Mouse (Mus musculus) CH12.LX (cell line): ENCODE results near the gene Pom121l2.

Experiments used
- CHD2 ChIP-seq: IDR thresholded peaks from 2 replicates; pipeline ENCODE4 v1.6.1; 2011; ENCODE audit warnings: low read length, improper control_type of control experiment
- CTCF ChIP-seq, 2 experiments: IDR thresholded peaks in 1 of 2; conservative IDR thresholded peaks in 1 of 2; 2 replicates each; pipeline ENCODE4 v1.5.1; 2011 to 2012; ENCODE audit warnings: low read depth in 2 of 2, low read length in 2 of 2, improper control_type of control experiment in 1 of 2, inconsistent platforms in 1 of 2, mild to moderate bottlenecking in 1 of 2, moderate library complexity in 1 of 2
- ELF1 ChIP-seq: IDR thresholded peaks from 2 replicates; pipeline ENCODE4 v1.6.1; 2014; ENCODE audit warnings: low read depth, mild to moderate bottlenecking, inconsistent platforms, low read length, improper control_type of control experiment
- MAX ChIP-seq: IDR thresholded peaks from 2 replicates; pipeline ENCODE4 v1.6.1; 2011; ENCODE audit warnings: low read length, improper control_type of control experiment
- MAZ ChIP-seq: IDR thresholded peaks from 2 replicates; pipeline ENCODE4 v1.6.1; 2012; ENCODE audit warnings: low read depth, mild to moderate bottlenecking, inconsistent platforms, low read length, improper control_type of control experiment, moderate library complexity
- NELFE ChIP-seq: IDR thresholded peaks from 2 replicates; pipeline ENCODE4 v1.6.1; 2011; ENCODE audit warnings: low read depth, low read length, improper control_type of control experiment
- PAX5 ChIP-seq: IDR thresholded peaks from 2 replicates; pipeline ENCODE4 v1.6.1; 2012; ENCODE audit warnings: low read length, inconsistent platforms, mixed read lengths
- POLR2A ChIP-seq: IDR thresholded peaks from 2 replicates; pipeline ENCODE4 v1.6.1; 2011; ENCODE audit warnings: low read depth, mild to moderate bottlenecking, improper control_type of control experiment, low read length
- POLR2AphosphoS2 ChIP-seq: IDR thresholded peaks from 2 replicates; pipeline ENCODE4 v1.6.1; 2011; ENCODE audit warnings: low read depth, low read length, improper control_type of control experiment
- SIN3A ChIP-seq: IDR thresholded peaks from 2 replicates; pipeline ENCODE4 v1.6.1; 2012; ENCODE audit warnings: low read length, improper control_type of control experiment, inconsistent platforms
- TCF12 ChIP-seq: IDR thresholded peaks from 2 replicates; pipeline ENCODE4 v1.6.1; 2014; ENCODE audit warnings: low read depth, mild to moderate bottlenecking, inconsistent platforms, low read length, improper control_type of control experiment
- USF1 ChIP-seq: IDR thresholded peaks from 2 replicates; pipeline ENCODE4 v1.6.1; 2014; ENCODE audit warnings: low read depth, mild to moderate bottlenecking, inconsistent platforms, low read length, improper control_type of control experiment
- ZC3H11A ChIP-seq: IDR thresholded peaks from 2 replicates; pipeline ENCODE4 v1.6.1; 2012; ENCODE audit warnings: low read depth, mild to moderate bottlenecking, inconsistent platforms, low read length, improper control_type of control experiment
- ZMIZ1 ChIP-seq: IDR thresholded peaks from 2 replicates; pipeline ENCODE4 v1.6.1; 2012; ENCODE audit warnings: low read depth, mild to moderate bottlenecking, inconsistent platforms, low read length, improper control_type of control experiment

GRCm38 (mm10) chr13:21996840-21997185 is 15.8 kb downstream of the Pom121l2 start:
- TF ChIP-seq ZMIZ1 (no peak), POLR2AphosphoS2 (no peak), POLR2A (no peak), TCF12 (no peak), SIN3A (no peak), CHD2 (no peak), ELF1 (no peak), CTCF (conservative IDR thresholded peaks at IDR 0.05 in 1 of 2, IDR thresholded peaks at IDR 0.05 in 1 of 2; ENCODE audit: low read depth in 2 of 2, low read length in 2 of 2) (no peak), MAX (no peak), MAZ (no peak), PAX5 (no peak), NELFE (no peak), USF1 (no peak), ZC3H11A (no peak)
